Mouse (Mus musculus): ENCODE data around the gene Dnajc22. TPM values are rescaled to one million over a fixed set of nuclear protein-coding genes. Genes with fewer than 3 reads are reported as not detected.
A peak's percentile ranks its signal among the peaks of the same experiment; 100 is the strongest.

Gene Dnajc22
- polyA plus RNA-seq, 1 experiment from 2014 or later: 16.9 TPM

DNA sequence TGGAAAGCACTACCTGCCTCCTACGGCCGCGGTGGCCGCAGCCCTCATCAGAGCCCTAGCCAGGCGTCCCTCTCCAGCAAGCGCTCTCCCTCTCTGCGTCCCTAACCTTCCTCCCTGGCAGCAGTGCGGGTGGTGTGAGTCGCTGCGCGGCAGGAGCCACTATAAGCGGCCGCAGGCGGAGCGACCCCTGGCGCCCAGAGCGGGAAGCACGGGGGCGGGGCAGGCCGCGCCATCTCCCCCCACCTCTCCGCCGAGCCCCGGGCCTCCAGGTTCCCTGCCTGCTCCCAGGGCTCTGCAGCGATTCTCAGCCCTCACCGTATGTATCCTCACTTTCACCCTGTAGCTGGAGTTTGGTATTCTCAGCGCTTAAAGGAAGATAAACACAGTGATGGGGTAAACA is 4.7 kb upstream of the Dnajc22 start:
- Histone ChIP-seq H3K27ac (no peak overlapping the region), H3K9ac (no peak overlapping the region), H3K27me3 (replicated peaks) (peaks cover 100% of the 10 kb centered on the region), H3K4me1 (peaks cover 28% of the 10 kb centered on the region), H3K36me3 (peaks cover 6% of the 10 kb centered on the region), H3K4me2 (peak overlapping the region; percentile 51), H3K4me3 (peak overlapping the region; percentile 26), H3K9me3 (replicated peaks) (no peaks in the 10 kb centered on the region)
- 1% methylated on average over 27 of the region's 27 CpGs for WGBS (ENCODE audit: insufficient replicate concordance)
- ATAC-seq: peak; percentile 57

DNA sequence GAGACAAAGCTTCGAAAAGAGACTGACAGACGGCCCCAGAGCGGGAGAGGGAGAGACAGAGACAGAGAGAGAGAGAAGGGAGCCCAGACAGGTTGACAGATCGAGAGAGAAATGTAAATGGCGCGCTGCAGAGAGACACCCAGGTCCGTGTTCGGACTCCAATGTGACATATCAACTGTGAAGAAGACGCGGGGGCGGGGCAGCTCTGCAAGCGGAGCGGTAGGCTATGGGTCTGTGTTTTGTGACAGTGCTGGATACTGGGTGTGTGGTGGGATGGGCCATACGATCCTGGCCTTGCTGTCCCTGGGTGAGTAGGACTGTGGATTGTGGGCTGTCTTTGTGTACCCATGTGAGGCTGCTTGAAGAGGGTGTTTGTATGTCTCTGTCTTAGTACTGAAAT is 3.9 kb upstream of the Dnajc22 start:
- Histone ChIP-seq H3K27me3 (replicated peaks) (peaks cover 100% of the 10 kb centered on the region), H3K9ac (no peak overlapping the region; the same call in 1 of the 2 replicates), H3K4me1 (peaks cover 27% of the 10 kb centered on the region), H3K36me3 (no peaks in the 10 kb centered on the region), H3K27ac (no peak overlapping the region), H3K4me2 (peak overlapping the region; percentile 51), H3K9me3 (replicated peaks) (no peaks in the 10 kb centered on the region), H3K4me3 (0 out of 2 replicates have a peak overlapping the region, but pooled peaks have one; percentile 26)
- 9% methylated on average over 14 of the region's 14 CpGs for WGBS (ENCODE audit: insufficient replicate concordance)
- no peak for ATAC-seq

DNA sequence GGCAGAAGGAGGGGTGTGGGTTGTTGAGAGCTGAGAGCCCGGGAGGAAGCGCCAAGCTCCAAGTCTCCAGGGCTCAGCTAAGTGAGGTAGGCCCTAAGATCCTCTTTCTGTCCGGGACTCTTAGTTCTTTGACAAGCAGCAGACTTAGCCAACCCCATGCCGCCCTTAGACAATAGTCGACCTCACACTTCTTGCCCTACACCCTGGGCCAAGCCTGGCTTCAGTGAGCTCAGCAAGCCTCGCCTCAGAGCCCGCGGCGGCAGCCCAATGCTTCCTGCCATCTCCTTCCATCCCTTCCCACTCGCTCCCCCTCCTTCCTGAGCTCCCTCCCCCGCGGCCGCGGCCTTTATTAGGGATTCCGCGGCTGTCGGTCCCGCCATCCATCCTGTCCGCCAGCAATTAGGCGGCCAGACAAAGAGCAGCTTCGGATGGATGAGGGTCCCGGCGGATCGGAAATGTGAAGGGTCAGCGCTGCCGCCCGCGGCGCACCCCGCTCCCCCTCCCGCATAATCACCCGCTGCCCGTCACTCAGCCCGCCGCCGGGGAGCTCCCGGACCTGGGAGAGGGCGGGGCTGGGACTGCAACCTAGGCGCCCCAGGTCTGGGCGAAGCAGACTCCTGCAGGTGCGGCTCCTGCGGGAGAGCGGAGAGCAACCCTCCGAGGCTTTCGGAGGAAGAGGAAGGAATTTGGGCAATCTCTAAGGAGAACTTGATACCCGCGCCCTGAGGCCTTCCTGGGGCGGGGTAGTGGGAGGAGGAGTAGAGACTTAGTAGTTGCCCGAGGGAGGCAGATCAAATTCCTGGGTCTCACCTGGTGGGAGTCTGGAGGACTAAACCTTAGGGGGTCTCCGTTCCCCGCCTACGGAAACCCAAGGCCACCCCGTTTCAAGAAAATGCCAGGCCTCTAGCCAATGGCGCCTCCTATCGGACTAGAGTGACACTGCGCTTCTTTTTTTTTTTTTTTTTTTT is 605 bp downstream of the Dnajc22 start:
- Histone ChIP-seq H3K27me3 (replicated peaks) (peaks cover 100% of the 10 kb centered on the region), H3K4me1 (peaks cover 39% of the 10 kb centered on the region), H3K36me3 (no peaks in the 10 kb centered on the region), H3K4me3 (peak overlapping the region; percentile 48), H3K9me3 (replicated peaks) (no peaks in the 10 kb centered on the region), H3K9ac (no peak overlapping the region), H3K27ac (no peak overlapping the region), H3K4me2 (peak overlapping the region; percentile 68)
- WGBS (ENCODE audit: insufficient replicate concordance): 1% methylated on average over 56 of the region's 56 CpGs
- no peak; the same call in 1 of the 2 replicates for ATAC-seq

GRCm38 (mm10) chr15:99094631-99095270 is 1.8 kb downstream of the Dnajc22 start:
- Histone ChIP-seq H3K4me1 (peaks cover 36% of the 10 kb centered on the region), H3K36me3 (no peaks in the 10 kb centered on the region), H3K9me3 (replicated peaks) (no peaks in the 10 kb centered on the region), H3K4me3 (no peak overlapping the region), H3K27me3 (replicated peaks) (peaks cover 100% of the 10 kb centered on the region), H3K4me2 (no peak overlapping the region), H3K27ac (no peak overlapping the region), H3K9ac (no peak overlapping the region)
- 4% methylated on average over 27 of the region's 27 CpGs for WGBS (ENCODE audit: insufficient replicate concordance)
- no peak for ATAC-seq

GRCm38 (mm10) chr15:99095356-99095755 is 2.4 kb downstream of the Dnajc22 start:
- H3K27me3 ChIP-seq (replicated peaks): peaks cover 100% of the 10 kb centered on the region
- no peak for ATAC-seq
- H3K27ac ChIP-seq: no peak overlapping the region
- WGBS (ENCODE audit: insufficient replicate concordance): 12% methylated on average over 6 of the region's 6 CpGs
- H3K9me3 ChIP-seq (replicated peaks): no peaks in the 10 kb centered on the region
- no peak overlapping the region for H3K4me3 ChIP-seq
- peaks cover 36% of the 10 kb centered on the region for H3K4me1 ChIP-seq
- H3K36me3 ChIP-seq: no peaks in the 10 kb centered on the region
- no peak overlapping the region for H3K4me2 ChIP-seq
- no peak overlapping the region for H3K9ac ChIP-seq

DNA sequence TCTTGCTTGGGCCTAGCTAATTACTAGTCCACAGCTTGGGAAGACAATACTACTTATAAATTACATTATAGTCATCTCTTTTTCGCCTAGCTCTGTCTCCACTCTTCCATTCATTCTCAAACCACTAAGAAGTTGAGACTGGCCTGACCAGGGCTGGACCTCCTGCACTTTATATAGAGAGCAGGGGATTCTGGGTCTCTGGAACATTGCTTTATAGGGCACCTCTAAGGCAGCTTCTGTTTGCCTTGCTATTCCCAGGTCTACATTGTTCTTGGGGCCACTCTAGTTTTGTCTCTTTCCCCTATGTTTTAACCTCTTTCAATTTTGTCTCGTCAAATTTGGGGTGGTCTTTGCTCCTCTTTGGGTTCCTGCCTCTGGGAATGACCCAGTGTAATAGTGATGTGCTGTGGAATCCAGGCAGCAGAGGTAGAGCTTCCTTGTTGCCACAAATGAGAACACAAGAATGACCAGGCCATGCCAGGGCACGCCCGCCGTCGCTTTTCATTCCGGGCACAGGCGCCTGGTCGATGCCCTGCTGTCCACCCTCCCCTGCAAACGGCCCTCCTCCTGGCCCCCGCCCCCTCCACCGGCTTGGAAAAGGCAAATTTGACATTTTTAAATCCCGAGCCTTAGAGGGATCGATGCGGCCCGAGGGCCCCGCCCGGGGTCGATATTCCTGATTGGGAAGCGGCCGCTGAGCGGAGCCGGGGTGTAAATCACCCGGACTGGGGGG is 3.3 kb downstream of the Dnajc22 start:
- no peak for ATAC-seq
- H3K4me1 ChIP-seq: peaks cover 36% of the 10 kb centered on the region
- peak overlapping the region; percentile 37 for H3K4me3 ChIP-seq
- H3K27me3 ChIP-seq (replicated peaks): peaks cover 100% of the 10 kb centered on the region
- H3K27ac ChIP-seq: no peak overlapping the region
- 8% methylated on average over 24 of the region's 24 CpGs for WGBS (ENCODE audit: insufficient replicate concordance)
- no peak overlapping the region for H3K9ac ChIP-seq
- H3K4me2 ChIP-seq: peak overlapping the region; percentile 66
- no peaks in the 10 kb centered on the region for H3K9me3 ChIP-seq (replicated peaks)
- no peaks in the 10 kb centered on the region for H3K36me3 ChIP-seq

- no peak overlapping the region for H3K27ac ChIP-seq
- peaks cover 98% of the 10 kb centered on the region for H3K27me3 ChIP-seq (replicated peaks)
- peak overlapping the region; percentile 66 for H3K4me2 ChIP-seq
- no peaks in the 10 kb centered on the region for H3K9me3 ChIP-seq (replicated peaks)
- no peaks in the 10 kb centered on the region for H3K36me3 ChIP-seq
- H3K4me3 ChIP-seq: peak overlapping the region; percentile 37
- peaks cover 36% of the 10 kb centered on the region for H3K4me1 ChIP-seq
- H3K9ac ChIP-seq: no peak overlapping the region
- no peak for ATAC-seq
- under 1% methylated on average over 57 of the region's 58 CpGs for WGBS (ENCODE audit: insufficient replicate concordance)
Observed at GRCm38 (mm10) chr15:99096831-99097500, 4.0 kb downstream of the Dnajc22 start.

DNA sequence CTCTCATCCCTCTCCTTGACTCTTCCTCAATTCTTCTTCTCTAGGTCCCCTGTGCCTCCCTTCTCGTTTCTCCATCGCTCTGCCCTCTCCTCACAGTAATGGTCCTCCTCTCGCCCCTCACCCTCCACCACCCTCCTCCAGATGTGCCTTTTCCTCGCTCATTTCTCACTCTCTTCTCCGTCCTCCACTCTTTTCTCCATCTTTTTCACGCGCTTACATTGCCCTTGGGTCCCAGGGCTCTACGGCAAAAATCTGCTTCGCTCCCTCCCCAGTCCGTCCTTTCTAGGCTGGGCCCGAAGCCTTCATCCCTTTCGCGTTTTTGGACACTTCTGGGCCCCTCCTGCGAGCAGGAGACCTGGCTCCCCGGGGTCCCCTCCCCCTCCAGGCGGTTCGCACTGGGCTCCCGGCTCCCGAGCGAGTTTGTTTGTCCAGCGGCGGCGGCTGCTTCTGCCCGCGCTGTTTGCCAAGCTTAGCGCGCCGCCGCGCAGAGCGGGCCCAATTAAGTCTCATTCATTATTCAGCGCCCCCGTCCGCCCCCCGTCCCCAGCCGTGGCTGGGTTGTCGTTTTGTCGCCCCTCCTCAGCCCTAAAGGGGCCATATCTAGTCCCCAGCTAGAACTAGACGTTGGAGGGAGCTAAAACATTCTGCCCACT is 5.0 kb downstream of the Dnajc22 start:
- H3K27ac ChIP-seq: no peak overlapping the region
- ATAC-seq: no peak
- WGBS (ENCODE audit: insufficient replicate concordance): 1% methylated on average over 39 of the region's 39 CpGs
- H3K36me3 ChIP-seq: no peaks in the 10 kb centered on the region
- peak overlapping the region; percentile 37 for H3K4me3 ChIP-seq
- no peak overlapping the region for H3K9ac ChIP-seq
- peaks cover 88% of the 10 kb centered on the region for H3K27me3 ChIP-seq (replicated peaks)
- H3K4me1 ChIP-seq: peaks cover 36% of the 10 kb centered on the region
- H3K9me3 ChIP-seq (replicated peaks): no peaks in the 10 kb centered on the region
- H3K4me2 ChIP-seq: peak overlapping the region; percentile 66

DNA sequence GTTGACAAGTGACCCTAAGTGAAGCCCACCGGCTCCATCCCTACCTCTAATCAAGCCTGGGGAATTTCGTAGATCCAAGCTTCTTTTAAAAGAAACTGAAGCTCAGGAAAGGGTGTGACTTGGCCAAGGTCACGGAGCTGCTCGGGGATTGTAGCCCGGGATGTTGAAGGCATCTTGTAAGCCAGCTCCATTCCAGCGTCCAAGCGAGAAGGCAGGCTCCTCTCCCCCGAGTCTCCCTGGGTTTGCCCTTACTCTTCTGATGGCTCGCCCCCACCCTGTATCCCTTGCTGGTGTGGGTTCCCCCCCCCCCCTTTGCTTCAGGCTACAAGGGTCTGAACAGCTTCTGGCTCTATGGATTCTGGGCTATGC is 5.5 kb downstream of the Dnajc22 start:
- H3K9me3 ChIP-seq (replicated peaks): no peaks in the 10 kb centered on the region
- peak overlapping the region; percentile 66 for H3K4me2 ChIP-seq
- 3% methylated on average over 9 of the region's 9 CpGs for WGBS (ENCODE audit: insufficient replicate concordance)
- ATAC-seq: 0 out of 2 replicates have a peak, but pooled peaks have one; percentile 11
- H3K27me3 ChIP-seq (replicated peaks): peaks cover 83% of the 10 kb centered on the region
- peaks cover 34% of the 10 kb centered on the region for H3K4me1 ChIP-seq
- H3K27ac ChIP-seq: no peak overlapping the region
- H3K36me3 ChIP-seq: no peaks in the 10 kb centered on the region
- peak overlapping the region; percentile 37 for H3K4me3 ChIP-seq
- no peak overlapping the region for H3K9ac ChIP-seq

- Histone ChIP-seq H3K4me2 (peak overlapping the region; percentile 66), H3K27me3 (replicated peaks) (peaks cover 76% of the 10 kb centered on the region), H3K4me1 (peaks cover 29% of the 10 kb centered on the region), H3K4me3 (peak overlapping the region; percentile 38), H3K9ac (peak overlapping the region; percentile 48; the same call in 1 of the 2 replicates), H3K36me3 (no peaks in the 10 kb centered on the region), H3K27ac (peak overlapping the region; percentile 62), H3K9me3 (replicated peaks) (no peaks in the 10 kb centered on the region)
- peak; percentile 78 for ATAC-seq
- WGBS (ENCODE audit: insufficient replicate concordance): 3% methylated on average over 15 of the region's 15 CpGs
Observed at GRCm38 (mm10) chr15:99099139-99099556, 6.2 kb downstream of the Dnajc22 start.

DNA sequence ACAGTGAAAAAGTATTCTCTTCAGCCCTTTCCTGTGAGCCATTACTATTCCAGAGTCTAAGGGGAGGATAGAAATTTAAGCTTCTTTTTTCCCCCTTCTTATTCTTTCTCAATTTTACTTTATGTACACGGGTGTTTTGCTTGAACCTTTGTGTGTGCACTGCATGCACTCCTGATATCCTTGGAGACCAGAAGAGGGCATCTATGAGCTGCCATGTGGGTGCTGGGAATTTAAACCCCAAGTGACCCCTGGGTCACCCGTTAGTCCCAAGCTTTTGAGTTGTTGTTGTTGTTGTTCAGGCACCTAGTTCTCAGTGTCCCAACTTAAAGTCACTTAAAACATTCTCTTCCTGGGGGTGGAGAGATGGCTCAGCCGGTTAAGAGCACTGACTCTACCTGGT is 7.0 kb downstream of the Dnajc22 start:
- H3K4me3 ChIP-seq: peak overlapping the region; percentile 38
- WGBS (ENCODE audit: insufficient replicate concordance): 32% methylated on average over 3 of the region's 3 CpGs
- no peak overlapping the region; the same call in 1 of the 2 replicates for H3K27ac ChIP-seq
- no peaks in the 10 kb centered on the region for H3K36me3 ChIP-seq
- H3K27me3 ChIP-seq (replicated peaks): peaks cover 68% of the 10 kb centered on the region
- peaks cover 25% of the 10 kb centered on the region for H3K4me1 ChIP-seq
- H3K4me2 ChIP-seq: peak overlapping the region; percentile 66
- no peaks in the 10 kb centered on the region for H3K9me3 ChIP-seq (replicated peaks)
- H3K9ac ChIP-seq: 0 out of 2 replicates have a peak overlapping the region, but pooled peaks have one; percentile 48
- no peak for ATAC-seq
